Mouse (Mus musculus) myocyte (in vitro differentiated cells): ENCODE results near the gene Erg. TPM values are rescaled to one million over a fixed set of nuclear protein-coding genes. Genes with fewer than 3 reads are reported as not detected.

Source experiments
- H3K27me3 ChIP-seq: one replicate; pipeline ENCODE4 v1.6.1; 2011; ENCODE audit not compliant: control insufficient read depth, insufficient read depth, insufficient read length
- H3K36me3 ChIP-seq: one replicate; pipeline ENCODE4 v1.6.1; 2011; ENCODE audit not compliant: control insufficient read depth, insufficient read depth
- H3K4me2 ChIP-seq: one replicate; pipeline ENCODE4 v1.6.1; 2011; ENCODE audit warnings: low read depth, control low read depth
- H3K4me3 ChIP-seq: one replicate; pipeline ENCODE4 v1.5.1; 2011; ENCODE audit warnings: mild to moderate bottlenecking, control low read depth, moderate library complexity
- H3K79me2 ChIP-seq: one replicate; pipeline ENCODE4 v1.6.1; 2011; ENCODE audit not compliant: control insufficient read depth, insufficient read depth
- H3ac ChIP-seq: one replicate; pipeline ENCODE4 v1.6.1; 2011; ENCODE audit not compliant: control insufficient read depth, insufficient read length
- CEBPB ChIP-seq: IDR thresholded peaks from 2 replicates; pipeline ENCODE4 v1.6.1; 2011; ENCODE audit warnings: mild to moderate bottlenecking, moderate library complexity; ENCODE audit not compliant: poor library complexity, insufficient read depth, severe bottlenecking
- E2F4 ChIP-seq: IDR thresholded peaks from one replicate; pipeline ENCODE4 v1.6.1; 2011; ENCODE audit warnings: mild to moderate bottlenecking, control low read depth, moderate library complexity; ENCODE audit not compliant: insufficient read depth
- MAX ChIP-seq: IDR thresholded peaks from one replicate; pipeline ENCODE4 v1.6.1; 2011; ENCODE audit warnings: low read depth, mild to moderate bottlenecking, control low read depth
- MYOD1 ChIP-seq, 3 experiments: IDR thresholded peaks; one replicate each; pipeline ENCODE4 v1.6.1; 2011; ENCODE audit warnings: control low read depth in 2 of 3, low read depth in 2 of 3, mild to moderate bottlenecking in 2 of 3, moderate library complexity in 1 of 3; ENCODE audit not compliant: insufficient read length in 2 of 3, control insufficient read depth in 1 of 3
- MYOG ChIP-seq, 3 experiments: IDR thresholded peaks; one replicate each; pipeline ENCODE4 v1.6.1; 2011; ENCODE audit warnings: control low read depth in 2 of 3, low read depth in 2 of 3, mild to moderate bottlenecking in 2 of 3; ENCODE audit not compliant: insufficient read length in 2 of 3, control insufficient read depth in 1 of 3, insufficient read depth in 1 of 3
- POLR2A ChIP-seq: IDR thresholded peaks from one replicate; pipeline ENCODE4 v1.6.1; 2011; ENCODE audit warnings: low read depth, mild to moderate bottlenecking, control low read depth, moderate library complexity; ENCODE audit not compliant: insufficient read length
- POLR2AphosphoS2 ChIP-seq: IDR thresholded peaks from one replicate; pipeline ENCODE4 v1.6.1; 2011; ENCODE audit warnings: low read depth, control low read depth; ENCODE audit not compliant: insufficient read length
- REST ChIP-seq: IDR thresholded peaks from one replicate; pipeline ENCODE4 v1.6.1; 2011; ENCODE audit warnings: mild to moderate bottlenecking, control low read depth, moderate library complexity; ENCODE audit not compliant: insufficient read depth, insufficient read length
- SRF ChIP-seq: IDR thresholded peaks from one replicate; pipeline ENCODE4 v1.6.1; 2011; ENCODE audit warnings: low read depth; ENCODE audit not compliant: control insufficient read depth, insufficient read length
- TCF12 ChIP-seq: IDR thresholded peaks from one replicate; pipeline ENCODE4 v1.6.1; 2011; ENCODE audit warnings: mild to moderate bottlenecking, control low read depth; ENCODE audit not compliant: poor library complexity, insufficient read depth, severe bottlenecking
- TCF3 ChIP-seq: IDR thresholded peaks from one replicate; pipeline ENCODE4 v1.6.1; 2011; ENCODE audit warnings: low read depth, control low read depth; ENCODE audit not compliant: insufficient read length
- USF1 ChIP-seq: IDR thresholded peaks from one replicate; pipeline ENCODE4 v1.6.1; 2011; ENCODE audit warnings: low read depth, mild to moderate bottlenecking, control low read depth, moderate library complexity
- polyA plus RNA-seq: library from polyadenylated mRNA; unstranded; fragments of >200 nt; fragmentation: generic; extraction: Trizol; gene quantifications from one replicate; pipeline ENCODE4 v1.2.1, GENCODE M21; 2012; ENCODE audit warnings: missing spikeins

Erg gene
- polyA plus RNA-seq, 1 experiment: 0.04 TPM

- Histone ChIP-seq H3K27me3 (no peaks in the 10 kb centered on the region), H3K4me2 (peak overlapping the region; percentile 21), H3K4me3 (no peak overlapping the region), H3K36me3 (no peaks in the 10 kb centered on the region), H3ac (no peak overlapping the region), H3K79me2 (no peaks in the 10 kb centered on the region)
- TF ChIP-seq USF1: no peak
- peak in 1 of 3 experiments; percentile 26 for TF ChIP-seq MYOD1 (IDR thresholded peaks at IDR 0.05; ENCODE audit: control insufficient read depth in 1 of 3, insufficient read length in 2 of 3, low read depth in 2 of 3)
- TF ChIP-seq CEBPB: no peak
Measured at GRCm38 (mm10) chr16:95440334-95440733, 146.1 kb downstream of the Erg start.

GRCm38 (mm10) chr16:95439794-95440193 is 146.6 kb downstream of the Erg start:
- no peak for TF ChIP-seq REST
- TF ChIP-seq E2F4: no peak
- no peak for TF ChIP-seq MAX
- TF ChIP-seq MYOG (IDR thresholded peaks at IDR 0.05; ENCODE audit: control insufficient read depth in 1 of 3, insufficient read depth in 1 of 3, insufficient read length in 2 of 3, low read depth in 2 of 3): no peak
- no peak for TF ChIP-seq CEBPB
- TF ChIP-seq TCF3: no peak
- no peak for TF ChIP-seq USF1
- no peak for TF ChIP-seq MYOD1 (IDR thresholded peaks at IDR 0.05; ENCODE audit: control insufficient read depth in 1 of 3, insufficient read length in 2 of 3, low read depth in 2 of 3)
- TF ChIP-seq POLR2AphosphoS2: no peak
- no peak for TF ChIP-seq POLR2A
- no peak for TF ChIP-seq SRF
- Histone ChIP-seq H3K36me3 (no peaks in the 10 kb centered on the region), H3ac (no peak overlapping the region), H3K27me3 (no peaks in the 10 kb centered on the region), H3K4me3 (no peak overlapping the region), H3K4me2 (no peak overlapping the region), H3K79me2 (no peaks in the 10 kb centered on the region)

- TF ChIP-seq USF1 (no peak), CEBPB (no peak)
- H3K36me3 ChIP-seq: no peaks in the 10 kb centered on the region
- H3K4me3 ChIP-seq: no peak overlapping the region
- H3K4me2 ChIP-seq: no peak overlapping the region
- H3K27me3 ChIP-seq: no peaks in the 10 kb centered on the region
- no peak overlapping the region for H3ac ChIP-seq
- no peaks in the 10 kb centered on the region for H3K79me2 ChIP-seq
Measured at GRCm38 (mm10) chr16:95438848-95439540, 147.4 kb downstream of the Erg start.

- H3K36me3 ChIP-seq: no peaks in the 10 kb centered on the region
- H3ac ChIP-seq: no peak overlapping the region
- no peak overlapping the region for H3K4me3 ChIP-seq
- TF ChIP-seq TCF3 (no peak), MAX (no peak), E2F4 (no peak), TCF12 (no peak), MYOD1 (IDR thresholded peaks at IDR 0.05; ENCODE audit: control insufficient read depth in 1 of 3, insufficient read length in 2 of 3, low read depth in 2 of 3) (no peak), USF1 (no peak), POLR2AphosphoS2 (no peak), MYOG (IDR thresholded peaks at IDR 0.05; ENCODE audit: control insufficient read depth in 1 of 3, insufficient read depth in 1 of 3, insufficient read length in 2 of 3, low read depth in 2 of 3) (no peak), REST (no peak), CEBPB (no peak), SRF (no peak), POLR2A (no peak)
- no peak overlapping the region for H3K4me2 ChIP-seq
- no peaks in the 10 kb centered on the region for H3K27me3 ChIP-seq
- no peaks in the 10 kb centered on the region for H3K79me2 ChIP-seq
Measured at GRCm38 (mm10) chr16:95436611-95437010, 149.8 kb downstream of the Erg start.

- no peaks in the 10 kb centered on the region for H3K27me3 ChIP-seq
- H3K4me3 ChIP-seq: no peak overlapping the region
- no peak overlapping the region for H3K4me2 ChIP-seq
- no peaks in the 10 kb centered on the region for H3K36me3 ChIP-seq
- no peaks in the 10 kb centered on the region for H3K79me2 ChIP-seq
- H3ac ChIP-seq: no peak overlapping the region
- TF ChIP-seq POLR2A (no peak), TCF3 (no peak), MYOD1 (IDR thresholded peaks at IDR 0.05; ENCODE audit: control insufficient read depth in 1 of 3, insufficient read length in 2 of 3, low read depth in 2 of 3) (no peak), E2F4 (no peak), MAX (no peak), USF1 (no peak), POLR2AphosphoS2 (no peak), TCF12 (no peak), REST (no peak)
Measured at GRCm38 (mm10) chr16:95436051-95436450, 150.3 kb downstream of the Erg start.
